Mouse (Mus musculus) E14TG2a.4 (cell line): ENCODE data around the gene B4gat1.
A peak's percentile ranks its signal among the peaks of the same experiment; 100 is the strongest.

ENCODE experiments used
- CTCF ChIP-seq: conservative IDR thresholded peaks from 2 replicates; pipeline ENCODE4 v1.5.1; 2014; ENCODE audit warnings: low read length
- NANOG ChIP-seq: IDR thresholded peaks from 2 replicates; pipeline ENCODE4 v1.6.1; 2014; ENCODE audit warnings: borderline replicate concordance, low read length, mixed read lengths
- POU5F1 ChIP-seq: IDR thresholded peaks from 2 replicates; pipeline ENCODE4 v1.6.1; 2014; ENCODE audit warnings: low read length, borderline replicate concordance

- TF ChIP-seq CTCF (peak; percentile 22; the same call in 1 of the 2 replicates), POU5F1 (no peak), NANOG (peak; percentile 5; the same call in 1 of the 2 replicates)
Observed at GRCm38 (mm10) chr19:5087884-5088728, 49.5 kb downstream of the B4gat1 start, which contains the start of gene Yif1a.
